Mouse (Mus musculus): ENCODE results near the gene Ctsj. TPM values are rescaled to one million over a fixed set of nuclear protein-coding genes. Genes with fewer than 3 reads are reported as not detected.
"Not testable (repeated sequence)": the region's sequence is repeated elsewhere in the genome, so short reads cannot be mapped to it uniquely, and the experiment has no call there.

Gene Ctsj
- polyA plus RNA-seq (2015; fragmentation: Nextera tagmentation; extraction: Ambion mirVana) = not detected in 2 replicates

- H3K27ac ChIP-seq (ENCODE audit: low read length) = no peak within 1 kb of the TSS
- H3K4me2 ChIP-seq (ENCODE audit: low read length) = no peak within 1 kb of the TSS
- H3K9ac ChIP-seq (ENCODE audit: low read depth, low read length) = no peak within 1 kb of the TSS
- no peaks in the 10 kb centered on the region for H3K36me3 ChIP-seq (ENCODE audit: control insufficient read depth, insufficient read depth, low read length)
- WGBS = 76% methylated on average over 3 of the region's 3 CpGs
- no peaks in the 10 kb centered on the region for H3K27me3 ChIP-seq (ENCODE audit: control insufficient read depth, insufficient read depth, low read depth, low read length)
- H3K4me1 ChIP-seq (ENCODE audit: control insufficient read depth, insufficient read depth, low read length) = no peaks in the 10 kb centered on the region
- H3K4me3 ChIP-seq (ENCODE audit: low read depth, low read length) = no peak within 1 kb of the TSS
- H3K9me3 ChIP-seq (replicated peaks; ENCODE audit: control insufficient read depth, low read length, poor library complexity, severe bottlenecking) = peaks cover 31% of the 10 kb centered on the region
- no peak for ATAC-seq
These were observed at the start of gene Ctsj for GRCm38 (mm10) chr13:61005859-61006258. TSS of gene Ctsj (minus strand) at chr13:61005959.

- Histone ChIP-seq H3K9ac (ENCODE audit: low read depth, low read length) (no peak within 1 kb of the TSS), H3K4me1 (ENCODE audit: control insufficient read depth, insufficient read depth, low read length) (no peaks in the 10 kb centered on the region), H3K9me3 (replicated peaks; ENCODE audit: control insufficient read depth, low read length, poor library complexity, severe bottlenecking) (peaks cover 19% of the 10 kb centered on the region), H3K27ac (ENCODE audit: low read length) (no peak within 1 kb of the TSS), H3K4me3 (ENCODE audit: low read depth, low read length) (no peak within 1 kb of the TSS), H3K27me3 (ENCODE audit: control insufficient read depth, insufficient read depth, low read depth, low read length) (no peaks in the 10 kb centered on the region), H3K36me3 (ENCODE audit: control insufficient read depth, insufficient read depth, low read length) (no peaks in the 10 kb centered on the region), H3K4me2 (ENCODE audit: low read length) (no peak within 1 kb of the TSS)
- 52% methylated on average over 3 of the region's 3 CpGs for WGBS
- ATAC-seq = no peak
These were observed 34.8 kb upstream of the Ctsj start, which contains the start of gene Ctsq for GRCm38 (mm10) chr13:61040531-61040930. TSS of gene Ctsq (minus strand) at chr13:61040631.

- Histone ChIP-seq H3K9me3 (replicated peaks; ENCODE audit: control insufficient read depth, low read length, poor library complexity, severe bottlenecking) (peaks cover 7% of the 10 kb centered on the region; the same call in 1 of the 2 replicates), H3K27ac (ENCODE audit: low read length) (no peak overlapping the region), H3K36me3 (ENCODE audit: control insufficient read depth, insufficient read depth, low read length) (no peaks in the 10 kb centered on the region), H3K4me1 (ENCODE audit: control insufficient read depth, insufficient read depth, low read length) (no peaks in the 10 kb centered on the region), H3K4me3 (ENCODE audit: low read depth, low read length) (no peak overlapping the region), H3K4me2 (ENCODE audit: low read length) (no peak overlapping the region), H3K27me3 (ENCODE audit: control insufficient read depth, insufficient read depth, low read depth, low read length) (no peaks in the 10 kb centered on the region), H3K9ac (ENCODE audit: low read depth, low read length) (no peak overlapping the region)
- ATAC-seq = no peak
- WGBS = 95% methylated on average over 3 of the region's 3 CpGs
These were observed 17.0 kb upstream of the Ctsj start for GRCm38 (mm10) chr13:61022785-61023184.

GRCm38 (mm10) chr13:61021844-61022243 lies 16.1 kb upstream of the Ctsj start:
- H3K4me1 ChIP-seq (ENCODE audit: control insufficient read depth, insufficient read depth, low read length) = no peaks in the 10 kb centered on the region
- no peak overlapping the region for H3K9ac ChIP-seq (ENCODE audit: low read depth, low read length)
- no peak overlapping the region for H3K4me3 ChIP-seq (ENCODE audit: low read depth, low read length)
- no peak overlapping the region for H3K4me2 ChIP-seq (ENCODE audit: low read length)
- no peak for ATAC-seq
- no peak overlapping the region for H3K27ac ChIP-seq (ENCODE audit: low read length)
- peaks cover 7% of the 10 kb centered on the region; the same call in 1 of the 2 replicates for H3K9me3 ChIP-seq (replicated peaks; ENCODE audit: control insufficient read depth, low read length, poor library complexity, severe bottlenecking)
- no peaks in the 10 kb centered on the region for H3K27me3 ChIP-seq (ENCODE audit: control insufficient read depth, insufficient read depth, low read depth, low read length)
- 87% methylated on average over 4 of the region's 6 CpGs for WGBS
- no peaks in the 10 kb centered on the region for H3K36me3 ChIP-seq (ENCODE audit: control insufficient read depth, insufficient read depth, low read length)

- H3K9me3 ChIP-seq (replicated peaks; ENCODE audit: control insufficient read depth, low read length, poor library complexity, severe bottlenecking) = peaks cover 25% of the 10 kb centered on the region
- H3K9ac ChIP-seq (ENCODE audit: low read depth, low read length) = no peak overlapping the region
- ATAC-seq = no peak
- 77% methylated on average over 4 of the region's 4 CpGs for WGBS
- H3K36me3 ChIP-seq (ENCODE audit: control insufficient read depth, insufficient read depth, low read length) = no peaks in the 10 kb centered on the region
- H3K4me1 ChIP-seq (ENCODE audit: control insufficient read depth, insufficient read depth, low read length) = no peaks in the 10 kb centered on the region
- no peak overlapping the region for H3K27ac ChIP-seq (ENCODE audit: low read length)
- no peak overlapping the region for H3K4me2 ChIP-seq (ENCODE audit: low read length)
- H3K27me3 ChIP-seq (ENCODE audit: control insufficient read depth, insufficient read depth, low read depth, low read length) = no peaks in the 10 kb centered on the region
- no peak overlapping the region for H3K4me3 ChIP-seq (ENCODE audit: low read depth, low read length)
These were observed 4.4 kb upstream of the Ctsj start for GRCm38 (mm10) chr13:61010171-61010570.

GRCm38 (mm10) chr13:60997600-60997999 lies 8.2 kb downstream of the Ctsj start:
- WGBS = 53% methylated on average over 2 of the region's 2 CpGs
- Histone ChIP-seq H3K27me3 (ENCODE audit: control insufficient read depth, insufficient read depth, low read depth, low read length) (no peaks in the 10 kb centered on the region), H3K4me2 (ENCODE audit: low read length) (no peak overlapping the region), H3K9me3 (replicated peaks; ENCODE audit: control insufficient read depth, low read length, poor library complexity, severe bottlenecking) (peaks cover 16% of the 10 kb centered on the region), H3K36me3 (ENCODE audit: control insufficient read depth, insufficient read depth, low read length) (no peaks in the 10 kb centered on the region), H3K9ac (ENCODE audit: low read depth, low read length) (no peak overlapping the region), H3K27ac (ENCODE audit: low read length) (no peak overlapping the region), H3K4me3 (ENCODE audit: low read depth, low read length) (no peak overlapping the region), H3K4me1 (ENCODE audit: control insufficient read depth, insufficient read depth, low read length) (no peaks in the 10 kb centered on the region)
- no peak for ATAC-seq

GRCm38 (mm10) chr13:60986915-60987314 lies 18.8 kb downstream of the Ctsj start:
- WGBS = 82% methylated on average over 4 of the region's 5 CpGs
- not testable (repeated sequence) for H3K4me3 ChIP-seq (ENCODE audit: low read depth, low read length); H3K9me3 ChIP-seq (replicated peaks; ENCODE audit: control insufficient read depth, low read length, poor library complexity, severe bottlenecking); ATAC-seq; H3K9ac ChIP-seq (ENCODE audit: low read depth, low read length); H3K27ac ChIP-seq (ENCODE audit: low read length); H3K36me3 ChIP-seq (ENCODE audit: control insufficient read depth, insufficient read depth, low read length); H3K4me2 ChIP-seq (ENCODE audit: low read length); H3K27me3 ChIP-seq (ENCODE audit: control insufficient read depth, insufficient read depth, low read depth, low read length); H3K4me1 ChIP-seq (ENCODE audit: control insufficient read depth, insufficient read depth, low read length)

- not testable (repeated sequence) for H3K4me1 ChIP-seq (ENCODE audit: control insufficient read depth, insufficient read depth, low read length); H3K9me3 ChIP-seq (replicated peaks; ENCODE audit: control insufficient read depth, low read length, poor library complexity, severe bottlenecking); H3K4me2 ChIP-seq (ENCODE audit: low read length); H3K27me3 ChIP-seq (ENCODE audit: control insufficient read depth, insufficient read depth, low read depth, low read length); ATAC-seq; H3K4me3 ChIP-seq (ENCODE audit: low read depth, low read length); H3K9ac ChIP-seq (ENCODE audit: low read depth, low read length); H3K27ac ChIP-seq (ENCODE audit: low read length); H3K36me3 ChIP-seq (ENCODE audit: control insufficient read depth, insufficient read depth, low read length)
- WGBS = 68% methylated on average over 4 of the region's 4 CpGs
These were observed 33.4 kb downstream of the Ctsj start for GRCm38 (mm10) chr13:60972319-60972718.

- H3K4me1 ChIP-seq (ENCODE audit: control insufficient read depth, insufficient read depth, low read length); H3K4me2 ChIP-seq (ENCODE audit: low read length); H3K4me3 ChIP-seq (ENCODE audit: low read depth, low read length); ATAC-seq; H3K27me3 ChIP-seq (ENCODE audit: control insufficient read depth, insufficient read depth, low read depth, low read length); H3K27ac ChIP-seq (ENCODE audit: low read length); H3K36me3 ChIP-seq (ENCODE audit: control insufficient read depth, insufficient read depth, low read length); H3K9ac ChIP-seq (ENCODE audit: low read depth, low read length): not testable (repeated sequence)
- 26% methylated on average over 4 of the region's 5 CpGs for WGBS
- peaks cover 16% of the 10 kb centered on the region for H3K9me3 ChIP-seq (replicated peaks; ENCODE audit: control insufficient read depth, low read length, poor library complexity, severe bottlenecking)
These were observed 41.8 kb downstream of the Ctsj start for GRCm38 (mm10) chr13:60963985-60964384.

Measured in midbrain, embryonic 16.5 days (tissue).